Mouse (Mus musculus): ENCODE measurements around the gene Abhd18. TPM values are rescaled to one million over a fixed set of nuclear protein-coding genes. Genes with fewer than 3 reads are reported as not detected.
"Not testable (repeated sequence)": the region's sequence is repeated elsewhere in the genome, so short reads cannot be mapped to it uniquely, and the experiment has no call there.

The Abhd18 gene
- polyA plus RNA-seq, 1 experiment from 2014 or later = 17.5 TPM

- WGBS = 69% methylated on average over 5 of the region's 6 CpGs
- not testable (repeated sequence) for H3K4me1 ChIP-seq (ENCODE audit: control insufficient read depth, insufficient read depth, low read length); H3K27me3 ChIP-seq (ENCODE audit: control insufficient read depth, insufficient read depth, low read depth, low read length); ATAC-seq; H3K27ac ChIP-seq (ENCODE audit: low read length); H3K36me3 ChIP-seq (ENCODE audit: control insufficient read depth, insufficient read depth, low read length); H3K9me3 ChIP-seq (replicated peaks; ENCODE audit: control insufficient read depth, low read length, poor library complexity, severe bottlenecking)
- Histone ChIP-seq H3K9ac (ENCODE audit: low read depth, low read length) (0 out of 2 replicates have a peak overlapping the region, but pooled peaks have one; percentile 10), H3K4me3 (ENCODE audit: low read depth, low read length) (peak overlapping the region; percentile 56), H3K4me2 (ENCODE audit: low read length) (peak overlapping the region; percentile 63)
Observed at GRCm38 (mm10) chr3:40845521-40845920, 1.2 kb upstream of the Abhd18 start.

GRCm38 (mm10) chr3:40846473-40846956 is 255 bp upstream of the Abhd18 start, which contains the start of gene Mfsd8:
Gene Mfsd8 (minus strand): TSS chr3:40846886.
- H3K27me3 ChIP-seq (ENCODE audit: control insufficient read depth, insufficient read depth, low read depth, low read length); H3K4me1 ChIP-seq (ENCODE audit: control insufficient read depth, insufficient read depth, low read length); H3K9me3 ChIP-seq (replicated peaks; ENCODE audit: control insufficient read depth, low read length, poor library complexity, severe bottlenecking); H3K36me3 ChIP-seq (ENCODE audit: control insufficient read depth, insufficient read depth, low read length): not testable (repeated sequence)
- WGBS = under 1% methylated on average over 37 of the region's 39 CpGs
- Histone ChIP-seq H3K4me3 (ENCODE audit: low read depth, low read length) (peak within 1 kb of the TSS; percentile 56), H3K9ac (ENCODE audit: low read depth, low read length) (peak within 1 kb of the TSS; percentile 69), H3K4me2 (ENCODE audit: low read length) (peak within 1 kb of the TSS; percentile 63), H3K27ac (ENCODE audit: low read length) (peak within 1 kb of the TSS; percentile 85)
- peak; percentile 99 for ATAC-seq

- not testable (repeated sequence) for H3K27me3 ChIP-seq (ENCODE audit: control insufficient read depth, insufficient read depth, low read depth, low read length); H3K36me3 ChIP-seq (ENCODE audit: control insufficient read depth, insufficient read depth, low read length); H3K9me3 ChIP-seq (replicated peaks; ENCODE audit: control insufficient read depth, low read length, poor library complexity, severe bottlenecking); ATAC-seq; H3K4me1 ChIP-seq (ENCODE audit: control insufficient read depth, insufficient read depth, low read length)
- H3K4me2 ChIP-seq (ENCODE audit: low read length) = peak overlapping the region; percentile 62
- H3K9ac ChIP-seq (ENCODE audit: low read depth, low read length) = peak overlapping the region; percentile 69
- WGBS = 2% methylated on average over 13 of the region's 21 CpGs
- peak overlapping the region; percentile 56 for H3K4me3 ChIP-seq (ENCODE audit: low read depth, low read length)
- H3K27ac ChIP-seq (ENCODE audit: low read length) = peak overlapping the region; percentile 80
Observed at GRCm38 (mm10) chr3:40847018-40847417, 248 bp downstream of the Abhd18 start.

GRCm38 (mm10) chr3:40847936-40848335 is 1.2 kb downstream of the Abhd18 start:
- H3K9me3 ChIP-seq (replicated peaks; ENCODE audit: control insufficient read depth, low read length, poor library complexity, severe bottlenecking); H3K36me3 ChIP-seq (ENCODE audit: control insufficient read depth, insufficient read depth, low read length); H3K4me3 ChIP-seq (ENCODE audit: low read depth, low read length); ATAC-seq; H3K9ac ChIP-seq (ENCODE audit: low read depth, low read length); H3K27ac ChIP-seq (ENCODE audit: low read length); H3K4me1 ChIP-seq (ENCODE audit: control insufficient read depth, insufficient read depth, low read length); H3K27me3 ChIP-seq (ENCODE audit: control insufficient read depth, insufficient read depth, low read depth, low read length): not testable (repeated sequence)
- peak overlapping the region; percentile 62 for H3K4me2 ChIP-seq (ENCODE audit: low read length)
- 92% methylated on average over 2 of the region's 2 CpGs for WGBS

DNA sequence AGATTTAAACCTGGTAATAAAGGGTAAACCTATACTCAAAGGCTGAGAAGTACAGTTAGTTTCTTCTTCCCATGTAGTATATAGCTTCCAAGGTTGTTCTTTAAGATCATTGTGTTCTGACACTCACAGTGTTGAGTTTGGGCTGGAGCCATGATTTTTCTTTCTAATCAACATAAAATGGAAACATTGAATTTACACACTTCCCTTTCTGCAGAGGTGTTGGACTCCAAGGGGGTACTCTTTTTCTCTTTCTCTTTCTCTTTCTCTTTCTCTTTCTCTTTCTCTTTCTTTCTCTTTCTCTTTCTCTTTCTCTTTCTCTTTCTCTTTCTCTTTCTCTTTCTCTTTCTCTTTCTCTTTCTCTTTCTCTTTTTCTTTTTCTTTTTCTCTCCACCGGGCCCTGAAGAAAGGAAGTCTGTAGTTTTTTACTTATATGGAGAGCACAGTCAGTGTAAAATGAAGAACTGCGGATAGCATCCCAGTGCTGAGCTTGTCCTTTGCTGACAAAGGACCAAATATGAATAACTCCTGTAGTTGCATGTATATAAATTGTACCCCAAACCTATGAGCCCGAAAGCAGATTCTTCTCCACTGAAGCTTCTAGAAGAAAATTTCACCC is 6.5 kb downstream of the Abhd18 start:
- not testable (repeated sequence) for H3K27ac ChIP-seq (ENCODE audit: low read length); H3K9ac ChIP-seq (ENCODE audit: low read depth, low read length); H3K4me1 ChIP-seq (ENCODE audit: control insufficient read depth, insufficient read depth, low read length); H3K4me3 ChIP-seq (ENCODE audit: low read depth, low read length); H3K36me3 ChIP-seq (ENCODE audit: control insufficient read depth, insufficient read depth, low read length); ATAC-seq; H3K4me2 ChIP-seq (ENCODE audit: low read length); H3K27me3 ChIP-seq (ENCODE audit: control insufficient read depth, insufficient read depth, low read depth, low read length); H3K9me3 ChIP-seq (replicated peaks; ENCODE audit: control insufficient read depth, low read length, poor library complexity, severe bottlenecking)
- 81% methylated on average over 3 of the region's 3 CpGs for WGBS

DNA sequence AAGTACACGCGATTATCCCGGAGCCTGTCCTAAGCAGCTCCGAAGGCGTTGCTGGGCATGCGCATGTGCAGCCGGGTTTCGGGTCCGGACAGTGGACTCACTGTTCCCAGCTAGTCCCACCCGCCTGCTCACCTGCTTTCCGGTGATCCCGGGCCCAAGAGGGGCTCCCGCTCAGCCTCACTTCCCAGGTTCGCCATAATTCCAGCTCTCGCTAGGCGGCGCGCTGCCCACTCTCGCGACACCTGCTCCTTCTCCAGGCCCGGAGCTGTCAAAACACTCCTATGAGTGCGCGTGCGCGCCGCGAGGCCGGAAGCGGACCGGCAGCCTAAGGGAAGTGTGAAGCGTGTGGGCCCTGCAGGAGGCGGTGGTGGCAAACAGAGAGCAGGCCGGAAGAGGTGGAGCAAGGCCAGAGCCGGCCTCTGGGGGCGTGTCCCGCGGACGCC is 47.1 kb downstream of the Abhd18 start:
- peak overlapping the region; percentile 67 for H3K9ac ChIP-seq (ENCODE audit: low read depth, low read length)
- H3K4me2 ChIP-seq (ENCODE audit: low read length) = peak overlapping the region; percentile 59
- 0% methylated on average over 33 of the region's 38 CpGs for WGBS
- not testable (repeated sequence) for H3K27me3 ChIP-seq (ENCODE audit: control insufficient read depth, insufficient read depth, low read depth, low read length); H3K36me3 ChIP-seq (ENCODE audit: control insufficient read depth, insufficient read depth, low read length); H3K9me3 ChIP-seq (replicated peaks; ENCODE audit: control insufficient read depth, low read length, poor library complexity, severe bottlenecking)
- ATAC-seq = peak; percentile 99
- peaks cover 10% of the 10 kb centered on the region for H3K4me1 ChIP-seq (ENCODE audit: control insufficient read depth, insufficient read depth, low read length)
- H3K4me3 ChIP-seq (ENCODE audit: low read depth, low read length) = peak overlapping the region; percentile 60
- H3K27ac ChIP-seq (ENCODE audit: low read length) = peak overlapping the region; percentile 76

DNA sequence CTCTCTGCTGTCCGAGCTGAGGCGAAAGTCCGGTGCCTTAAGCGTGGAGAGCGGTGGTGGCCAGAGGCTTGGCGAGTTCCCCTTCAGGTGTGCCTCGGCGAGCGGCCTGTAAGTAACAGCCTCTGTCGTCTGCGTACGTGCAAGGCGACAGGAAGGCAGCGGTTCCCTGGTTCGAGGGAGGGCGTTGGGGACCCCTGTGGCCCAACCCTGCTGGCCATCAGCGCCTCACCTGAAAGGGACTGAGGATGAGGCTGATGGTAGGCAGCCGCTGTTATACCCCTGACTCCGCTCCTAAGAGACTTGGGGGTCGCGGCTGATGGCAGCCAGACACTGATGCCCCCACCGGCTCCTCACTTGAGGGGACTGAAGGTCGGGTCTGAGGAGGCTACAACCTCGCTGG is 47.6 kb downstream of the Abhd18 start:
- WGBS = under 1% methylated on average over 19 of the region's 24 CpGs
- H3K9me3 ChIP-seq (replicated peaks; ENCODE audit: control insufficient read depth, low read length, poor library complexity, severe bottlenecking) = not testable (repeated sequence)

GRCm38 (mm10) chr3:40902443-40902842 is 55.7 kb downstream of the Abhd18 start, which contains the start of gene 1700034I23Rik:
Gene 1700034I23Rik (minus strand): TSS chr3:40902543.
- not testable (repeated sequence) for H3K27ac ChIP-seq (ENCODE audit: low read length); H3K27me3 ChIP-seq (ENCODE audit: control insufficient read depth, insufficient read depth, low read depth, low read length); H3K9ac ChIP-seq (ENCODE audit: low read depth, low read length); H3K4me2 ChIP-seq (ENCODE audit: low read length); H3K4me3 ChIP-seq (ENCODE audit: low read depth, low read length); ATAC-seq; H3K36me3 ChIP-seq (ENCODE audit: control insufficient read depth, insufficient read depth, low read length); H3K9me3 ChIP-seq (replicated peaks; ENCODE audit: control insufficient read depth, low read length, poor library complexity, severe bottlenecking); H3K4me1 ChIP-seq (ENCODE audit: control insufficient read depth, insufficient read depth, low read length)
- WGBS = 88% methylated on average over 2 of the region's 10 CpGs

More for the DNA sequence above, 47.6 kb downstream of the Abhd18 start:
- Histone ChIP-seq H3K4me2 (ENCODE audit: low read length) (peak overlapping the region; percentile 62), H3K27ac (ENCODE audit: low read length) (peak overlapping the region; percentile 77), H3K4me3 (ENCODE audit: low read depth, low read length) (peak overlapping the region; percentile 60), H3K9ac (ENCODE audit: low read depth, low read length) (peak overlapping the region; percentile 80), H3K4me1 (ENCODE audit: control insufficient read depth, insufficient read depth, low read length) (peaks cover 10% of the 10 kb centered on the region)
- not testable (repeated sequence) for H3K36me3 ChIP-seq (ENCODE audit: control insufficient read depth, insufficient read depth, low read length); ATAC-seq; H3K27me3 ChIP-seq (ENCODE audit: control insufficient read depth, insufficient read depth, low read depth, low read length)

GRCm38 (mm10) chr3:40938189-40938588 is 91.4 kb downstream of the Abhd18 start:
- H3K27ac ChIP-seq (ENCODE audit: low read length) = no peak overlapping the region
- no peaks in the 10 kb centered on the region for H3K27me3 ChIP-seq (ENCODE audit: control insufficient read depth, insufficient read depth, low read depth, low read length)
- WGBS = 90% methylated on average over 5 of the region's 5 CpGs
- peaks cover 11% of the 10 kb centered on the region for H3K36me3 ChIP-seq (ENCODE audit: control insufficient read depth, insufficient read depth, low read length)
- no peaks in the 10 kb centered on the region for H3K9me3 ChIP-seq (replicated peaks; ENCODE audit: control insufficient read depth, low read length, poor library complexity, severe bottlenecking)
- no peak overlapping the region for H3K4me2 ChIP-seq (ENCODE audit: low read length)
- ATAC-seq = no peak
- H3K4me3 ChIP-seq (ENCODE audit: low read depth, low read length) = no peak overlapping the region
- no peak overlapping the region for H3K9ac ChIP-seq (ENCODE audit: low read depth, low read length)
- no peaks in the 10 kb centered on the region for H3K4me1 ChIP-seq (ENCODE audit: control insufficient read depth, insufficient read depth, low read length)
